Mouse (Mus musculus) urinary bladder, adult 2 months (tissue): ENCODE data around the gene Nectin2. TPM values are rescaled to one million over a fixed set of nuclear protein-coding genes. Genes with fewer than 3 reads are reported as not detected.

ENCODE experiments used
- polyA plus RNA-seq: library from polyadenylated mRNA; depleted of rRNA; stranded (reverse); fragments of >200 nt; gene quantifications from 2 replicates; pipeline ENCODE4 v1.2.3, GENCODE M21; 2012; rRNA removed

The Nectin2 gene
- polyA plus RNA-seq, 1 experiment, result 37.9 TPM

Other genes with a start within 250 kb of the Nectin2 start
- gene Bloc1s3, start 242.1 kb downstream of the Nectin2 start, polyA plus RNA-seq, result 6.6 and 7.4 TPM in 2 replicates
- gene Trappc6a, start 242.1 kb downstream of the Nectin2 start, polyA plus RNA-seq, result 58.7 and 77.3 TPM in 2 replicates
- gene Nkpd1, start 232.6 kb downstream of the Nectin2 start, polyA plus RNA-seq, result 1.5 and 1.6 TPM in 2 replicates
- gene Ppp1r37, start 187.4 kb downstream of the Nectin2 start, polyA plus RNA-seq, result 61.4 and 64.8 TPM in 2 replicates
- 6.2 and 7.0 TPM in 2 replicates for gene Zfp296, start 173.2 kb downstream of the Nectin2 start, polyA plus RNA-seq
- 69.0 TPM in 2 replicates for gene Gemin7, start 172.9 kb downstream of the Nectin2 start, polyA plus RNA-seq
- gene Clasrp, start 146.0 kb downstream of the Nectin2 start, polyA plus RNA-seq, result 68.9 and 76.5 TPM in 2 replicates
- 22.5 and 23.5 TPM in 2 replicates for gene Relb, start 121.0 kb downstream of the Nectin2 start, polyA plus RNA-seq
- gene Clptm1, start 85.5 kb downstream of the Nectin2 start, polyA plus RNA-seq, result 54.8 and 64.2 TPM in 2 replicates
- gene Apoc2, start 72.5 kb downstream of the Nectin2 start, polyA plus RNA-seq, result 0.86 and 1.1 TPM in 2 replicates
- not detected in 2 replicates for gene Gm44805, start 69.1 kb downstream of the Nectin2 start, polyA plus RNA-seq
- 0.19 and 0.28 TPM in 2 replicates for gene Apoc4, start 69.0 kb downstream of the Nectin2 start, polyA plus RNA-seq
- gene Apoc1, start 57.8 kb downstream of the Nectin2 start, polyA plus RNA-seq, result 54.0 and 72.3 TPM in 2 replicates
- 1,139 and 1,516 TPM in 2 replicates for gene Apoe, start 51.3 kb downstream of the Nectin2 start, polyA plus RNA-seq
- 50.6 and 62.6 TPM in 2 replicates for gene Tomm40, start 35.0 kb downstream of the Nectin2 start, polyA plus RNA-seq
- 171 and 177 TPM in 2 replicates for gene Bcam, start 20.5 kb upstream of the Nectin2 start, polyA plus RNA-seq
- gene Cblc, start 46.3 kb upstream of the Nectin2 start, polyA plus RNA-seq, result 25.6 and 37.5 TPM in 2 replicates
- 10.8 and 10.9 TPM in 2 replicates for gene Bcl3, start 72.3 kb upstream of the Nectin2 start, polyA plus RNA-seq
- 0.08 and 0.15 TPM in 2 replicates for gene Gm19345, start 101.5 kb upstream of the Nectin2 start, polyA plus RNA-seq
- gene Ceacam16, start 110.8 kb upstream of the Nectin2 start, polyA plus RNA-seq, result 0.12 TPM in 1 of 2 replicates, not detected in the other
- gene Ceacam19, start 137.5 kb upstream of the Nectin2 start, polyA plus RNA-seq, result 0.72 and 0.81 TPM in 2 replicates
- gene Pvr, start 170.7 kb upstream of the Nectin2 start, polyA plus RNA-seq, result 15.2 and 16.8 TPM in 2 replicates
- gene Igsf23, start 200.3 kb upstream of the Nectin2 start, polyA plus RNA-seq, result 0.10 and 0.19 TPM in 2 replicates
- gene Ceacam20, start 214.9 kb upstream of the Nectin2 start, polyA plus RNA-seq, result not detected in 2 replicates
- not detected in 2 replicates for gene Nlrp9b, start 241.0 kb upstream of the Nectin2 start, polyA plus RNA-seq